Mouse (Mus musculus) lung, adult 18-20 months (tissue): ENCODE results near the gene Atox1.
"Not testable (repeated sequence)": the region's sequence is repeated elsewhere in the genome, so short reads cannot be mapped to it uniquely, and the experiment has no call there.

Experiments
- DNase-seq, 2 experiments: peaks; one replicate each; pipeline ENCODE4 v3.0.0; 2022; ENCODE audit warnings: mixed read lengths in 2 of 2

Atox1 gene

DNA sequence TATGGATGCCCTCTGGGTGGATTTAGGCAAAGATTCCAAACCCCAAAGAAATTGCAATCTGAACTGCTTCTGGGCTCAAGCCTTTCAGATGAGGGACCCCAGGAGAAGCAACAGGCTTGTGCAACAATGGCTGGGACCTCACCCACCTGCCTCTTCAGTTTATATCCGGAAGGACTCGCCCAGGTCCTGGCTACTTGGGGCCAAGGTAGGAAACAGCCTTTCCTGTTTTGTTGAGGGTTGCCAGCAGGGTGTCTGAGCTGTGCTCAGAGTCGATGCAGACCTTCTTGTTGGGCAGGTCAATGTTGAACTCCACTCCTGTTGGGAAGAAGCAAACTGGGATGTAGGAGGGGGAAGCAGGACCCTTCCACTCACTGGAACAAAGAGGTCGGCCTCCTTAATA lies 10.7 kb downstream of the Atox1 start:
- DNase-seq, result no peak

DNA sequence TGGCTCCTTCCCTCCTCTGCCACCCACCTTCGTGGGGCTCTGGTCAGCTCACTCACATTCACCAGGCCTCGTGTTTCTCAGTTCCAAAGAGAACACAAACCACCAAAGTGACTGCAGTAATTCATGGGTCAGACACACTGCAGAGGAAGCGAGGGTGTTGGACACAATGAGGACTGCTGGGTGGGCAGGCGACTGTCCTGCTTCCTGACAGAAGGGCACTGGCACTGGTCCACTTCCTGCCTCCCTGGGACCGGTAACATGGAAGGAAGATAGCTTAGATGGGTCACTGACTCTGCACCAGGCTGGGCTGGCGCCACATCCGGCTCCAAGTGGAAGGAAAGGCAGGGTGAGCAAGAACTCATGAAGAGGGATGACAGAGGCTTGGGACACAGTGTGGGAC lies 11.5 kb downstream of the Atox1 start:
- peak; percentile 43 to 60 for DNase-seq

DNA sequence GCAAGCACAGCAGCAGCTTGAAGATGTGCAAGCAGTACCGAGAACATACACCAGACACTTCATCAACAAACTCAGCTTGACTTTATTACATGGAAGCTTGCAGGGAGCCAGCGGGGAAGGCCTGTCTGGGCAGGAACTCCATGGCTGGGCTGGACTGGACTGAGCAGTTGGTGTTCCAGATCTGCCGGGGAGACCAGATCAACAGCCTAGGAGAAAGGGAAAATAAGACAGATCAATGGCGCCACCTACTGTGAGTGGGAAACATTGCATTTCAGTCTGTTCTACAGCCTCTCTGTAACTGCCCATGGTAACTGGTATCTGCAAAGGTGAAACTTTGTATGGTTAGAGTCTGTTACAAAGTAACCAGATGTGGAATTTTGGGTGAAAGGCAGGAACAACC lies 14.5 kb downstream of the Atox1 start:
- DNase-seq, result peak; percentile 82 to 86

DNA sequence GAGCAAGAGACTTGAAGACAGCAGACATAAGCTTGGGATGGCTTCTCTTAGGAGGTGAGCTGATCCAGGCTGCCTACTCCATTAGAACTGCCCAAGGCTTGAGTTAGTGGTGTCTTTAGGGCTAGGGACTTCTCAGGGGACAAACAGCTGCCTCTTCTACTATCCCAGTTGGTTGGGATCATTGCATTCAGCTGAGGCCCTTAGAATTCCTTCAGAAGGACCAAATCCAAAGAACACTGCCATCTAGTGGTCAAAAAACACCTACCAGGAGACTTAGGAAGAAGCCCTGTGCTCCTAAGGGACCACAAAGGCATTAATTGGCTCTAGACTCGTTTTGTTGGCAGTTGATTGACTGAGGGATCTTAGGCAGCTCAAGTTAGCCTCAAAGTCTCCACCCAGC lies 16.3 kb downstream of the Atox1 start:
- peak in 1 of 2 experiments; percentile 53 for DNase-seq

DNA sequence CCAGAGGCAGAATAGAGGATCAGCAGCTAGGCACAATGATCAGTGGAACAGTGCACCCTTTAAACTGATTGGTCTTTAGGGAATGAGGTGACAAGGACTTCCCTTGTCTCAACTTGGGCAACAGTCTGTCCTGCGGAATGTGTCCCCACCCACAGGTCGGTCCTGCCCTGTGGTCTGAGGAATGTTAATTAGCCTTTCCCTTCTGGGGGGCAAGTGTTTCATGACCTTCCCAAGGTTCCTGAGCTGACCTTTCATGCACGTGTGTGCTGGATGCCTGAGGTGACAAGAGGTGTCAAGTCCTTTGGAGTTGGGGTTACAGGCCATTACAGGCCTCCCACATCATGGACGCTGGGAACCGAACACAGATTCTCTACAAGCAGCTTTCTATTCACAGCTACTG lies 21.3 kb downstream of the Atox1 start:
- no peak for DNase-seq

DNA sequence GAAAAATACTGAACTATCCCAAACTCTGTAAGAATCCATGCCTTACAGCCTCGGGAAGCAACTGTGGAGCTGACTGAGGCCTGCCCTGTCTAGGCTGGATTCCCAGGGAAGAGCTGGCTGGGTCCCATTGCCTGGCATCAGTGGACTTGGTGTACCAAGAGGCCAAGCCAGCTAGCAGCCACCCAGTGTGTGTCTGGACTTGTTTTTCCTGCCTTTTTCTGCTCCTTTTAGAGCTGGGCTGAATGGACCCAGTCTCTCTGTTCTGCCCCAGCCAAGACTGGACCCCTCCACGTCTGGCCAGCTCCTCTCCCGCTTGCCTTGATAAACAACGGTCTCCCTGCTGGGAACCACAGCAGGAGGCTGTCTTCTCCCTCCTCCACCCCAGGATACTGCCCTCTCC lies 23.0 kb downstream of the Atox1 start:
- DNase-seq, result no peak

DNA sequence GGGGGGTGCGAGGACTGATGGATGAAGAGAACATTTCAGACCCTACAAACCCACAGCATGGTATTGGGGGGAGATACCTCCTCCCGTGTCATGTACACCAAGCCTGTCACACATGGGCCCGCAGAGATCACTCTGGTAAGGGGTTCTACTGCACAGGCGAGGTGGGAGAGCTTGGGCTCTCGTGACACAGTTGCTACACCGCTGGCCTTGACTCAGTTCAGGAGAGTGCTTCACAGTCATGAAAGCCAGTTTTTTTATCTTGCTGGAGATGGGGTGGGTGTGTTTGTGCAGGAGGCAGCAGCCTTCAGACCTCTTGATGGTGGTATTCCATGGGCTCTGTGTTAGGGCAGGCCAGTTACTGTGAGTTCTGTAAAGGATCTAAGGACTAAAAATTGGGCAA lies 24.9 kb downstream of the Atox1 start:
- no peak for DNase-seq

DNA sequence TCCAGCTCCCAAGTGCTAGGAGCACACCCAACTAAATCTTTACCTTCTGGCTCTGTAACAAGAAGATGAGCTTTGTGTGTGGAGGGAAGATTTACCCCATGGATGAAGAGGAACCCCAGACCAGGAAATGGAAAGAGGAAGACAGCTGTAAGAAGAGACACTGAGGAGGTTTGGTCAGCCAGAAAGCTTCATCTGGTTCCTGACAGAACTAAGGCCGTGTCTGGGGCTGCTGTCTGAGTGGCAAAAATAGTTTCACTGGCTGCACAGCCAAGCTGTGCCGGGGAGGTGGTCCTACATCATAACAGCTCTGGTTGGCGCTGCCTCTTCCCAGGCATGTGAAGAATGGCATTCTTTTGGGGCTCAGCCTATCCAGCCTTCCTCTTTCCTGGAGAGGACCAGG lies 28.1 kb downstream of the Atox1 start:
- DNase-seq, result peak in 1 of 2 experiments; percentile 43

DNA sequence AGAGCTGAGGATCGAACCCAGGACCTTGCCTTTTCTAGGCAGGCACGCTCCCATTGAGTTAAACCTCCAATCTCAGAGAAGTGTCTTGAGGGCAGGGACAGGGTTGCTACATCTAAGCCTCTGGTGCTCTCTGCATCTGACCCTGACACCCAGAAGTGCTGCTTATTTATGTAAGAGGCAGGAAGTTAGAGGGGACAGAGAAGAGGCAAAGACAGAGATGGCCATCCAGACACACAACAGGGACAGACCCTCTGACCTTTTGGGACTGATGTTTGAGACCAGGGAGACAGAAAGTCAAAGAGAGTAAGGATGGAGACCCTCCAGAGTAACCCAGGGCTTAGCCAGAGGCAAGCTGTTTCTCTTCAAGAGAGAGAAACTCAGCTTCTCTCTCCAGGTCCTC lies 31.1 kb downstream of the Atox1 start:
- DNase-seq, result no peak

DNA sequence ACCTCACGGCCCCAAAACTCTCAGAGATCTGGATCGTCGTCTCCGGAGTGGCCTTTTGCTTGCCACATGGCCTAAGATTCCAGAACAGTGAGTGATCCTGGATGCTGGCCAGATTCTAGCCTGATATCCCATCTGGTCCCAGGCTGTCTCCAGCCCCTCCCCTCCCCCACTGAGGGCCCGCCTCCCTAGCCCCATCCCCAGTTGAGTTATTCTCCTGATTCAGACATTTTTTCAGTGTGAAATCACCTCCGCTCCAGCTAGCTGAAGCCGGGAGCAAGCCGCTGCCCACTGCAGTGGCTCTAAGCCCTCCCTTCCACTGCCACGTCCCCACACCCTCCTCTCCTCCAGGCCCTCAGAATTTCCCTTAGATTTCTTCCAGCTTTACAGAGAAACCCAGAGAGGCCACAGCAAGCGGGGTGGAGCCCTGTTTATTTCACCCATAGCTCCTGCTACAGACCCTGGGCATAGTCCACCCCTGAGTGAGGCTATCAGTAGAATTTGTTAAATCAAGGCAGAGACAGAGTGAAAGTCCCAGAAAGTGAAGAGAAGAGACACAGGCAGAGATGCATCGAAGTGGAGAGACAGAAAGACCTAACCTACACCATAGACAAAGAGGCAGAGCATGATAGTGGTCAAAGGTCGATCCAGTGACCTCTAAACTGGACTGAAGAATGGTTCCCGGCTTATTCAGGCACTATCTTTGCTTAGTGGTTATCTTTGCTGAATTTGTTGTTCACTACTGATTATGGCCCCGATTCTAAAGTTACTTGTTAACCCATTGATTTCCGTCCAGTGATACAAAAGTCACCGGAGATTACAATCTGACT lies 32.6 kb downstream of the Atox1 start:
- DNase-seq, result peak; percentile 76 to 82

DNA sequence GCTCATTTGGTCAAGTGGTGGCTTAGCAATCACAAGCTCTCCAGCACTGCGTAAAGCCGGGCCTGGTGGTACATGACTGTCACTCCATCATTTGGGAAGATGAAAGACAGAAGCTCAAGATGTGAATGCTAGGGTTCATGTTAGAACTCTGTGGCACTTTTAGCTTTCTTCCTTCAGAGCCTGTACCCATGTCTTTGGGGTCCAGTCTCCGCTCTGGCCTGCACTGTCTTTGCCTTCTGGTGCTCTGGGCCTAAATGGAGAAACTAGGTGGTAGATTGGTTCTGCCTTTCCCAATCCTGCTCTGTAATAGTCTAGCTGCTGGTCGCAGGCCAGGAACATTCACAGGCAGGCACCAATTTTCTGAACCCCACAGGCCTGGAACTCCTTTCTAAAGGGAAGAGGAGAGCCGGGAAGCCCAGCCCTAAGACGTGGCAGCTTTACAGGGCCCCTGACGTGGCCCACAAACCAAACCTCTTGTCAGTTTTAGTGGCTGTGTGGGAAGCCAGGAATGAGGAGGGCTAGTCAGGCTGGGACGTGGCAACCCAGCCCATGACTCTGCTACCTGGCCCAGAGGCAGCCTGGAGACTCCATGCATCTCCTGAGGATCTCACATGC lies 36.2 kb downstream of the Atox1 start:
- DNase-seq, result no peak

DNA sequence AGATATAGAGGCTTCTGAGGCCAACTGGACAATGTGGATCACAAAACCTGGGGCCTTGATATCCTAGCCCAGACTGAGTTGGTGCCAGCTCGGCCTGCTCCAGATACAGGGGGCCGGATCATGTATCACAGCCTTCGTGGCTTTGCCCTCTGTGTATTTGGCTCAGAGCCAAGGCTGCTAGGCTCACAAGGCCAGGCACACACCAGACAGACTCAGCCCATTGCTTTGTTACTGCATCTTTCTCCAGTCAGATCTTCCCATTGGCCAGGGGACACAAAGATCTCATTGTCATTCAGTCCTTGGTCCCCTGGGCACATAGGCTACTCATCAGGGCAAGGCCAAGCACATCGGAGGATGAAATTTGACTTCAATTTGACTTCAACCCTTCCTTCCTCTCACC lies 37.3 kb downstream of the Atox1 start:
- DNase-seq, result no peak

DNA sequence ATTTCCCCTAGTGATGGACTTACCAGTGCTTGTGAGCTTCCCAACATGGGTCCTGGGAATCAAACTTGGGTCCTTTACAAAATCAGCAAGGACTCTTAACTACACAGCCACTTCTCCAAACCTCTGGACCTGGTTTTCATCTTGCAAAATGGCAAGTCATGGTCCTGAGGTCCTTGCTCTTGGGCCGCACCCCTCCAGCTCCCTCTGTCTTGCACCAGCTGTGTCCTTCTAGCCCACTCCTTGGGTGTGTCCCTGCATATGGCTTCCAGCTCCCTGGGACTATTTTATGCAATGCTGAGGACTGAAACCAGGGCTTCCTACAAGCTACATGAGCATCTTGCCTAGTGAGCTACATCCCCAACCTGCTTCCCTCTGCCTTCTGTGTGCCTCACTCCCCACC lies 38.1 kb downstream of the Atox1 start, which contains the start of gene Sparc:
TSS of gene Sparc (minus strand) at position 206 of the 400 bp plus-strand sequence.
- no peak for DNase-seq

DNA sequence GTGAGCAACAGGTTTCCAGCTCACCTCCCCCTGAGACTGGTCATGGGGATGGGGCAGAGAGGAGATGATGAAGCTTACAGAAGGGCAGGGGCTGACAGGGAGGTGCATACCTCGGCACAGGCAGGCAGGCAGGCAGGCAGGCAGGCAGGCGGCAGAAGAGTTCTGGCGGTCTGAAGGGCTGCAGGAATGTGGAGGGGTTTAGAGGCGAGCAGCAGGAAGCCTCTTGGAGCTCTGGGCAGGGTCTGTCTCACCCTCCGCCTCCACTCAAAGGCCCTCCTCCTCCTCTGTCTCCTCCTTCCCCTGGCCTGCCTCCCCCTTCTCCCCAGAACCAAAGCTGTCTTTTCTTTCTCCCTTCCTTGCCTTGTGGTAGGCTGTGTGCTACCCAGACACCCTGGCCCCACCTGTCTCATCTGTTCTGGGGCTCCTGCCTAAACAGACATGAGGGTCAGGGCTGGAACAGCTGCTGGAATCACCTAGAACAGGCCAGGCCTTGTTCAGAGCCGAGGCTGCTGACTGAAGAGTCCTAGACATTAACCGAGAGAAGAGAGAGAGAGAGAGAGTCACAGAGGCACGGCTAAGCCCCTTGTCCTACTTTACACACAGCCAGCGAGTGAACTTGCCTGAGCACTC lies 41.2 kb downstream of the Atox1 start:
- DNase-seq, result peak; percentile 80 to 81

DNA sequence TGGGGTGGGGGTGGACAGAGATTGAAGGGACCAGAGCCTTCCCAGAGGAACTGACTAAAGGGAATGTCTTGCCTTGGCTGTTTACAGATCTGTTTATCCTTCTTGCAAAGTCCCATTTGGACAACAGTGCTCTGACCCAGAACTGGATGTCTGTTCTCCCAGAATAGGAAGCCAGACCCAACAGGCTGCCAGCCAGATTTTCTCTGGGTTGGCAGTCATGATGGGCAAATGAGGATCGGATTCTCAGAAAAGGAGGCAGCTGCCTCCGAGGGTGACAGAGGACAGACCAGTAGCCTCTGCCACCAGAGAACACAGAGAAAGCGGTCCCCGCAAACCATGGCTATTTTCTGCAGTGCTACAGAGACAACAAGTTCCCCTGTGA lies 41.8 kb downstream of the Atox1 start:
- DNase-seq, result peak; percentile 43 to 67

DNA sequence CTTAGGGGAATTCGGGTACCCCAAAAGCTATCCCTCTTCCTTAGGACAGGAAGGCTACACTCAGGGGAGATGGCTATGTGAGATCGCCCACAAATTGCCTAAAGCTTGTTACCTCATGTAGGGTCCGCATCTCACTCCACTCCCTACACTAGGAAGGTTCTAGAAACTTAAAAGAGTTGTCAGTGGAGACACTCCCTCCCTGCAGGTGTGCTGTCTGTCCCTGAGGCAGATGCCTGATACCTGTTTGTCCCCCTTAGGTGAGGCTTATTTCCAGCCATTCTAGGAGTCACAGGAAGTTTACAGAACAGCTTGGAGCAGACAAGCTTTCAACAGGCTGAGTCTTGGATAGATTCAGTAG lies 42.4 kb downstream of the Atox1 start:
- no peak for DNase-seq

DNA sequence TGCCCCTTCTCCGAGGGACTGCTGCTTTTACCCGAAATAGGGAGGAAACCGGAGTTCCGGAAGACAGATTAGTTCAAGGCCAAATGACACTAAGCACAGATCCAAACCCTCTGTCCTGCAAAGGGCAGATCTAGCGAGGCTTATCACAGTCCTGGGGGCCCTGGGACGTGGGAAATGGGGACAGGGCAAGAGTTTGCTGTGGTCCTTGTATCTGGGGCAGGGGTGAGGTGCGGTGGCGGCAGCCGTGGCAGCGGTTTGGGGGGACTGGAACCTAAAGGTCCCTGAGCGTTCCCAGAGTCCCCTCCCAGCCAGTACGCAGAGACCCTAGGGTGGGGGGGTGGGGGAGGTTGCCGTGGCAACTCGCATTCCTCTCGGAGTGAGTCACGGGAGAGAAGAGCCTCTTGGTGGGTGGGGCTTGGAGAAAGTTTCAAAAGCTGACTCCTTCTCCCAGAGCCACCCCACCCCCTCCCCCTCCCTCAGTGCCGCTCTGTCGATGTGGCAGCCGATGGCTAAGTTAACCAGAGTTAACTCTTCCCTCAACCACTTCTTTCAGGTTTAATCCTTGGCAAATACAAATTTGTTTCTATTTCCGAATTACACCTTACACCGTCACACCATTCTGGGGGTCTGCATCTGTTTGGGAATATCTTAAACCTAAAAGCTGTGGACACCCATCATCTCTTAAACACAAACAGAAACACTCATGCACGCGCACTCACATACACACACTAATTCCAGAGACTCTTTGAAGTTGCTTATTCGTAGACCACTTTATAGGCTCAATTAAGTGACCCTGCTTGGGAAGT lies 42.9 kb downstream of the Atox1 start:
- DNase-seq, result peak; percentile 78 to 86

DNA sequence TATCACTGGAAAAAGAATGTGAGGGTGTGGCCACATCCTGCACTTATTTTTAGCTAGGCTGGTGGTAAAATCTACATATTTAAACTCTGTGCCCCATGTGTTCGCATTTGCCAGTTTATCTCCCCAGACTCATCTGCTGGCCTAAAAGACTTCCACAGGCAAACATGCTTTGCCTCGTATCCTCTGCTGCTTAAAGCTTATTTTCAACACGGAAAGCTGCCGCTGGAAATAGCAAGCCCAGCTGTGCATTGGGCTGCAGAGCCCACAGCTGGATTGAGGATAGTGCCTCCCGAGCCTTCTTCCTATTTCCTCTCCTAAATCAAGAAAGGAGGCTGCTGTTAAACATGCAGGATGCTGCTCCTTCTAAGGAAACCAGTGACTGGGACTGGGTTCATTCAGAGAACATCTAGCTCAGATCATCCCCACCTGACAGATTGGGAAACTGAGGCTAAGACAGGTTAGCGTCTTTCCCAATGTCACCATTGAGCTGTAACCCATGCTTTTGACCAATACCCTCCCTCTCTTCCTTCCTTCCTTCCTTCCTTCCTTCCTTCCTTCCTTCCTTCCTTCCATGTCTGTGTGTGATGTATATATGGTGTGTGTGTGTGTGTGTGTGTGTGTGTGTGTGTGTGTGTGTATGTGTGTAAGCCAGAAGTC lies 44.3 kb downstream of the Atox1 start:
- no peak for DNase-seq

DNA sequence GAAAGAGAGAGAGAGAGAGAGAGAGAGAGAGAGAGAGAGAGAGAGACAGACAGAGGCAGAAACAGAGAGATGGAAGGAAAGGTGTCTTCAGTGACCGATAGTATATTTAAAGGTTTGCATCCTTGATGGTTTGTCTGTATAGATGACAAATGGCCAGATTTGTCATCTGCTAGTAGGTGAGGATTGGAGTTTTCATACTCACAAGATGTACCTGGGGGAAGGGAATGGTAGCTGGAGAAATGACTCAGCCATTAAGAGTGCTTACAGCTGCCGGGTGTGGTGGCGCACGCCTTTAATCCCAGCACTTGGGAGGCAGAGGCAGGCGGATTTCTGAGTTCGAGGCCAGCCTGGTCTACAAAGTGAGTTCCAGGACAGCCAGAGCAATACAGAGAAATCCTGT lies 45.3 kb downstream of the Atox1 start:
- not testable (repeated sequence) for DNase-seq

DNA sequence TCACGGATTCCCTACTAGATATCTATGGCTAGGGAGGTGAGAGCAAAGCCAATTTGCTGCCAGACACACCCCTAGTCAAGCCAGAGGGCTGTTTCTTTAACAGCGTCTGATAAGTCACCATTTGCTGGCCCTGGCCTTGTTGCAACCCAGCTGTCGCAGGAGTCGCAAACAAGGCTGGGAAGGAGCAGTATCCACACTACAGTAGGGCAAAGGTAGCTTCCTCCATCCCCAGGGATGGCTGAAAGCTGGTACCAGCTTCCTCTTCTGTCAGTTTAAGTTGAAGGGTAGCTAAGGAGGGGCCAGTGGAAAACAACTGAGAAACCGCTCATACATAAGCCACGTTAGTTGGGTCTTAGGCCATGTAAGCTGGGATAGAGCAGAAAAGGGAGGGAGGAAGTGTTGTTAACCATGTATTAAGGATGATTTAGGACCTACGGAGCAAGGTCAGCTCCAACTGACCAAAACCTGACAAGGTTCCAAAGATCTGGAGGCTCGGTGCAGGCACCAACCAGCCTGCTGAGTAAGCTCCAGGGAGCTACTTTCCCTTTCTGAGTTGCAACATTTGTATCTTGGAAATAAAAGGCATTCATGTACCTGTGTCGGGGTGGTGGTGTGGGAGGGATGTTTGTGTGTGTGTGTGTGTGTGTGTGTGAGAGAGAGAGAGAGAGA lies 45.9 kb downstream of the Atox1 start:
- DNase-seq, result peak in 1 of 2 experiments; percentile 42

DNA sequence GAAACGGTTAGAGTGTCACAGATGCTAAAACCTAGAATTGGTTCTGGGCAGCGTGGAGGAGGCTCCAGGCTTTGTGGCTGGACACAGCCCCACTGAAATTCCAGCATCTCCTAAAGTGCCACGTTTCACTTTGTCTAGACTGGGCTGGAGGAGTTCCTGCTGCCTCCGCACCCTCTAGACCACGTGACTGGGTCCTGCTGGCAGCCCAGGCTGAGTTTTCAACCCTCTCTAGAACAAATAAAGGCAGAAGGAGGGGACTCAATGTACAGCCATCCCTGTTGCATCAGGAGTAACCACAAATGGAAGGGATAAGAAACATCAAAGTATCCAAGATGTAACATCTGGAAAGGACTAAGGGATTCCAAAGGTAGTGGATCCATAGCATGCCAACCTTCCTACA lies 46.7 kb downstream of the Atox1 start:
- DNase-seq, result peak; percentile 78 to 85

DNA sequence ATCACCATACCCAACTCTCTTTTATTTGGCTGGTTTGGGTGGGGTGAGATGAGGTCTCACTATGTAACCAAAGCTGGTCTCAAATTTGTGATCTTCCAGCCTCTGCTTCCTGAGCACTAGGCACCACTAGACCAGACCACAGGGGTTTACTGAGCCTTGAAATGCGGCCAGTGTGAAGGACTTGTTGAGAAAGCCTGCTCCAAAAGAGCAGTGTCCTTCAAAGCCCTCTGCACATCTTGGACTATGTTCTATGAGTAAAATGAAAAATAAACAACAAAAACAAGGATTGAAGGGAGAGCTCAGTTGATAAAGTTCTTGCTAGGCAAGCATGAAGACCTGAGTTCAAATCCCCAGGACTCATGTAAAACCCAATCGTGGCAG lies 47.6 kb downstream of the Atox1 start:
- no peak for DNase-seq
